Comparison of ENCODE assay signal across 20 mouse cellular contexts in the genomic region with DNA sequence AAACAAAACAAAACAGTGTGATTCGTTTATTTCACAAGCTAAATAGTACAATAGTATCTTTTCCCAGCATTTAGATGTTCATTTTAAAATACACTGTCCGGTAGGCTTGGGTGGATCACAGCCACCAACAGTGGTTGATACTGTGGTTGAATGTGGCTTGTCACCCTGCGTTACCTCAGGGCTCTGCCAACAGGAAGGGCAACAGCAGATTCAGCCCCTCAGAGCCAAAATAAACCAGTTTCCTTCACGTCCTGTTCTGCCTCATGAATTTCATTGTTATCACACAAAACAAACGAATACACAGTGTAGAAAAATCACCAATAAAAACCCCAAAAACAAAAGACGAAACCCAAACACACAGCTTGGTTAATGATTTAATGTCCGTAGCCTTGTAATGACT.
A peak's percentile ranks its signal among the peaks of the same experiment; 100 is the strongest.
DNase-seq lines count a peak whose midpoint lies in the region; ATAC-seq and TF ChIP-seq lines count a peak whose summit lies in the region.
"Had no signal": no experiment of that assay in that cellular context is flagged by ENCODE, and none has a peak within 500 bp of the region (broad histone marks: within the 10 kb centered on the region; RNA-seq: fewer than 3 reads in every experiment).

No protein-coding gene starts in this region.

- TF ChIP-seq EP300 in heart, adult 2 months (IDR thresholded peaks at IDR 0.05; ENCODE audit: insufficient read depth, low read depth, low read length): peak; percentile 72; the same call in 1 of the 2 replicates

- DNase-seq in heart, adult 2 months: peak in 1 of 2 experiments; percentile 45
- DNase-seq in heart, embryonic 10.5 days (ENCODE audit: low spot score): no peak
- DNase-seq in kidney, adult 2 months: peak; percentile 75
- DNase-seq in kidney, adult 9 months: peak; percentile 57
- DNase-seq in lung, postnatal 14 days: peak; percentile 30
- DNase-seq in layer of hippocampus, postnatal 10 days (ENCODE audit: low spot score in 2 of 2): no peak
- DNase-seq in midbrain, embryonic 11.5 days (ENCODE audit: low spot score, missing footprints): no peak
- DNase-seq: adrenal gland, adult 2 months; cerebellum, adult 11 months; cerebellum, adult 9-11 months; forebrain, postnatal 0 days; liver, embryonic 13.5 days; lung, embryonic 14.5 days; thymus, adult 18-20 months; thymus, postnatal 4 days had no signal

- no peak overlapping the region for H3K4me3 ChIP-seq in heart, adult 2 months
- no peak overlapping the region for H3K4me3 ChIP-seq in heart, embryonic 10.5 days
- no peak overlapping the region for H3K4me3 ChIP-seq in kidney, adult 2 months (ENCODE audit: insufficient read depth, low read depth, low read length)
- no peak overlapping the region for H3K4me3 ChIP-seq in kidney, embryonic 15.5 days (replicated peaks)
- no peak overlapping the region for H3K4me3 ChIP-seq in midbrain, embryonic 11.5 days (ENCODE audit: low read depth, low read length)
- H3K4me3 ChIP-seq: embryonic facial prominence, embryonic 12.5 days; hindbrain, embryonic 12.5 days; left cerebral cortex, adult 2 months; liver, embryonic 13.5 days; midbrain, embryonic 13.5 days had no signal

- peak overlapping the region; percentile 69 for H3K27ac ChIP-seq in heart, adult 2 months
- H3K27ac ChIP-seq in heart, embryonic 10.5 days: no peak overlapping the region
- H3K27ac ChIP-seq in kidney, adult 2 months (ENCODE audit: insufficient read depth, low read depth, low read length): no peak overlapping the region
- no peak overlapping the region for H3K27ac ChIP-seq in kidney, embryonic 15.5 days
- H3K27ac ChIP-seq in midbrain, embryonic 11.5 days (ENCODE audit: low read depth, low read length): no peak overlapping the region
- H3K27ac ChIP-seq: embryonic facial prominence, embryonic 12.5 days; hindbrain, embryonic 12.5 days; liver, embryonic 13.5 days; midbrain, embryonic 13.5 days had no signal

- no peak for TF ChIP-seq POLR2A in heart, adult 2 months (IDR thresholded peaks at IDR 0.05; ENCODE audit: insufficient read depth, low read depth, low read length)
- no peak for TF ChIP-seq POLR2A in kidney, adult 2 months (IDR thresholded peaks at IDR 0.05; ENCODE audit: low read depth, low read length)

- intact Hi-C loops in heart, adult 2 months (cut with DNase I): loop anchor here (2.0 to 5.0 kb wide), 2 partner anchors 101 to 163 kb away; partner anchors contain the start of gene Limch1

- H3K27me3 ChIP-seq in heart, adult 2 months (ENCODE audit: control insufficient read depth, insufficient read depth, low read length): no peaks in the 10 kb centered on the region
- H3K27me3 ChIP-seq in heart, embryonic 10.5 days (ENCODE audit: insufficient read depth, poor library complexity, severe bottlenecking): 0 out of 2 replicates have a peak, but pooled peaks cover 3% of the 10 kb centered on the region
- H3K27me3 ChIP-seq in kidney, adult 2 months (replicated peaks; ENCODE audit: control insufficient read depth, insufficient read depth, low read length): no peaks in the 10 kb centered on the region
- no peaks in the 10 kb centered on the region for H3K27me3 ChIP-seq in kidney, embryonic 15.5 days
- H3K27me3 ChIP-seq in midbrain, embryonic 11.5 days (ENCODE audit: control insufficient read depth, insufficient read depth, low read length): no peaks in the 10 kb centered on the region
- H3K27me3 ChIP-seq: embryonic facial prominence, embryonic 12.5 days; hindbrain, embryonic 12.5 days; liver, embryonic 13.5 days; midbrain, embryonic 13.5 days had no signal

- H3K9ac ChIP-seq in heart, adult 2 months (ENCODE audit: low read depth, low read length): no peak overlapping the region
- no peak overlapping the region for H3K9ac ChIP-seq in kidney, embryonic 15.5 days
- no peak overlapping the region for H3K9ac ChIP-seq in midbrain, embryonic 11.5 days (ENCODE audit: low read length)
- H3K9ac ChIP-seq: embryonic facial prominence, embryonic 12.5 days; forebrain, postnatal 0 days; hindbrain, embryonic 12.5 days; liver, embryonic 13.5 days; lung, embryonic 14.5 days; midbrain, embryonic 13.5 days had no signal

- peaks cover 26% of the 10 kb centered on the region for H3K4me1 ChIP-seq in heart, adult 2 months (ENCODE audit: control insufficient read depth, insufficient read depth, low read length)
- H3K4me1 ChIP-seq in heart, embryonic 10.5 days: 0 out of 2 replicates have a peak, but pooled peaks cover 13% of the 10 kb centered on the region
- H3K4me1 ChIP-seq in kidney, adult 2 months (ENCODE audit: control insufficient read depth, insufficient read depth, low read length): peaks cover 2% of the 10 kb centered on the region; the same call in 1 of the 2 replicates
- peaks cover 10% of the 10 kb centered on the region for H3K4me1 ChIP-seq in kidney, embryonic 15.5 days
- 0 out of 2 replicates have a peak, but pooled peaks cover 3% of the 10 kb centered on the region for H3K4me1 ChIP-seq in midbrain, embryonic 11.5 days (ENCODE audit: control insufficient read depth, insufficient read depth, low read length)
- H3K4me1 ChIP-seq: embryonic facial prominence, embryonic 12.5 days; liver, embryonic 13.5 days had no signal

- no peak for TF ChIP-seq CTCF in heart, adult 2 months (IDR thresholded peaks at IDR 0.05)
- TF ChIP-seq CTCF in kidney, adult 2 months (conservative IDR thresholded peaks at IDR 0.05; ENCODE audit: insufficient read depth, insufficient read length, low read depth, low read length): no peak

- peaks cover 1% of the 10 kb centered on the region; the same call in 1 of the 2 replicates for H3K79me2 ChIP-seq in heart, adult 2 months (replicated peaks; ENCODE audit: control insufficient read depth, insufficient read depth, low read length)

- H3K4me2 ChIP-seq in kidney, embryonic 15.5 days: no peak overlapping the region
- no peak overlapping the region for H3K4me2 ChIP-seq in midbrain, embryonic 11.5 days
- H3K4me2 ChIP-seq: embryonic facial prominence, embryonic 12.5 days; hindbrain, embryonic 12.5 days; liver, embryonic 13.5 days; lung, embryonic 14.5 days; midbrain, embryonic 13.5 days had no signal

- H3K9me3 ChIP-seq in heart, embryonic 10.5 days: no peaks in the 10 kb centered on the region
- no peaks in the 10 kb centered on the region for H3K9me3 ChIP-seq in kidney, embryonic 15.5 days (replicated peaks)
- no peaks in the 10 kb centered on the region for H3K9me3 ChIP-seq in midbrain, embryonic 11.5 days (ENCODE audit: control insufficient read depth, low read length)
- H3K9me3 ChIP-seq: embryonic facial prominence, embryonic 12.5 days; hindbrain, embryonic 12.5 days; liver, embryonic 13.5 days; midbrain, embryonic 13.5 days had no signal

- ATAC-seq in kidney, embryonic 15.5 days (replicated peaks; ENCODE audit: low FRiP score): no peak
- ATAC-seq in midbrain, embryonic 11.5 days (ENCODE audit: low FRiP score): no peak
- ATAC-seq: forebrain, postnatal 0 days; midbrain, embryonic 13.5 days had no signal

- peaks cover 10% of the 10 kb centered on the region for H3K36me3 ChIP-seq in heart, adult 2 months (ENCODE audit: control insufficient read depth, insufficient read depth, low read length)
- H3K36me3 ChIP-seq in heart, embryonic 10.5 days: no peaks in the 10 kb centered on the region
- no peaks in the 10 kb centered on the region for H3K36me3 ChIP-seq in kidney, adult 2 months (ENCODE audit: control insufficient read depth, insufficient read depth, low read length)
- no peaks in the 10 kb centered on the region for H3K36me3 ChIP-seq in kidney, embryonic 15.5 days
- H3K36me3 ChIP-seq in midbrain, embryonic 11.5 days (ENCODE audit: control insufficient read depth, insufficient read depth, low read length): no peaks in the 10 kb centered on the region
- H3K36me3 ChIP-seq: embryonic facial prominence, embryonic 12.5 days; hindbrain, embryonic 12.5 days; liver, embryonic 13.5 days; midbrain, embryonic 13.5 days had no signal

- WGBS in heart, adult 2 months: 17% methylated on average over 7 of the region's 7 CpGs
- 61% methylated on average over 7 of the region's 7 CpGs for WGBS in heart, embryonic 10.5 days
- WGBS in kidney, adult 2 months: 35% methylated on average over 7 of the region's 7 CpGs
- WGBS in kidney, embryonic 15.5 days: 32% methylated on average over 7 of the region's 7 CpGs
- WGBS in midbrain, embryonic 11.5 days: 79% methylated on average over 7 of the region's 7 CpGs

Comparison
In these comparisons a context has a peak if more than half of its experiments do, and no peak if none do; other contexts are left out.
1. DNase-seq: peak in kidney, adult 2 months (single experiment), kidney, adult 9 months (single experiment) and lung, postnatal 14 days (single experiment); none in heart, embryonic 10.5 days (single experiment), layer of hippocampus, postnatal 10 days (0 of 2) and midbrain, embryonic 11.5 days (single experiment).